Mouse (Mus musculus): ENCODE data around the gene Gm20388.
"Not testable (repeated sequence)": the region's sequence is repeated elsewhere in the genome, so short reads cannot be mapped to it uniquely, and the experiment has no call there.

Gene Gm20388

DNA sequence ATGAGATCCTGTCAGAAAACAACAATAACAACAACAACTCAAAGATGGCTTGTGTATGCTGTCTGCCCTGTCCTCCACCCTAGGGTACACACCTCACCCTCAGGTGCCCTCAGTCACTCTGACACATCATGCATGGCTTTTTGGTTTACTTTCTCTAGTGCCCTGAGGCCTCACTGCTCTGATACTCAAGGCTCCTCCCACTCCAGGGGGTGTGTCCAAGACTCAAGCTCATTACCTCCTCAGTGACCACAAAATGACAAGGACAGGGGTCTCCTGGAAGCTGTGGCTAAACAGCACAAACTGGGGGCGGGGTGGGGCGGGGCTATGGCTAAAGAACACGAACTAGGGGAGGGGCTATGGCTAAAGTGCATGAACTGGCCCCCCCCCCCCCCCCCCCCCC lies 2393.4 kb downstream of the Gm20388 start:
- intact Hi-C loops (cut with DNase I) = no loop called here

DNA sequence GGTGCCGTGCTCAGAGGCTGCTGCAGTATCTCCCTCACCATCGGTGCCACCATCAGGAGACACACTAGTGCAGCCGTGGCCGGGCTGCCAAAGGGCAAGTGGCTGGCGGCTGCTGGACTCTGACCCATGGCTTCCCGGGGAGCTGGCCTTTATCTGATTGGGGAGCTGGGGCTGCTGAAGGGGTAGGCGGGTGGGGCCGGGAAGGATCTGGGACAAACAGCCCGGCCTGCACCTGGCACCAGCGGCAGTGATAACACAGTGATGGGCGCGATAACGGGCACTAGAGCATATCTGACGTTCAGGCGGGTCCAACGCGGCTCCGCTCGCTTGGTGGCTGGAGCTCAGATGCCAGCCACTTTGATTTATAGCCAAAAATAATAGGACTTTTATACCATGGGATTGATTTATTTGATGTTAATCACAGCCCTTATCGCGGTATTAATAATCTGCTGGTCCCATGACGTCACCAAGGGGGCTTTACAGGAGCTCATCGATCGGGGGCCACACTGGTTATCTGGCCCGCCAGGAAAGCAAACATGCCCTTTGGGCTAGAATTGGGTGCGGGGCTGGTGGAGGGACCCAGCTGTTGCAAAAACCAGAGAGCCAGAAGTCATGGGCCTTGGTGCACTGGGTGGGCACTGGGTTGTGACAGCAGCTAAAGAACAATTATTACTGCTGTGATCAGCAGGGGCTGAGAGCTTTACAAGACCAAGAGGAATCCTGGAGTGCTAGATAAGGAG lies 2396.2 kb downstream of the Gm20388 start:
- intact Hi-C loops (cut with DNase I) = no loop called here

DNA sequence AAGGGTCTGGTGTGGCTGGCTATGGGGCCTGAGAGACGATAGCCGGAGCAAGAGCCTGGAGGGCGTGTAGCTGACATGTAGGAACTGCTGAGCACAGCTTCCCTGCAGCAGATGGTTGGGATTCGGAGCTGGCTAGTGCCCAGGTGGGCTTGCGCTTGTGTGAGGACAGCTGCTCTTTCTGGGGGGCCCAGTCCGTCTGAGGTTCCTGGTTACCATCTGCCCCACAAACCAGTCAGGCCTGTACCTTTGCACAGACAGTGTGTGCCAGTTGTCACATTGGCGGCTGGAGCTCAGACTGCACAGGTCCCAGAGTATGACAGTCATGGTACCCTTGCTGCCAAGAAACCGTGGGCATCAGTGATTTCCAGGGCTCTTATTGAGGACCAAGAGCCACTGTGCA lies 2397.2 kb downstream of the Gm20388 start:
- intact Hi-C loops (cut with DNase I) = no loop called here

DNA sequence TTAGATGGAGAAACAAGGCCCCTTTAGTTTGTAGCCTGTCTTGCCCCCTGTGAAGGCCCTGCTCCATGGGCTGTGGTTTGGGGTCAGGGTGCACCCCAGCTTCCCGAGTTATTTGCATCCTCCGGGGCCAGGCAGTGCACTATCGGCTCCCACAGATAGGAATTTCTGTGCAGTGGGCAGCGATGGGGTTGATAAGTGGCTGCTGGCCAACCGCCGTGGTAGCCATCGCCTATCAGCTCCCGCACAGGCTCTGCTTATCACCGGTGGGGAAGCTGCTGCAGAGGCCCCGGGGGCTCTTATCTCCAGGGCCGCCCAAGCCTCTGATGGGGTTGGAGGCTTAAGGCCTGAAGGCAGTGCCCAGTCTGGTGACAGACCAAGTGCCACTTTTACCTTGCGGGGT lies 2398.6 kb downstream of the Gm20388 start:
- intact Hi-C loops (cut with DNase I) = no loop called here

- intact Hi-C loops (cut with DNase I) = no loop called here
Measured at GRCm38 (mm10) chr8:122311115-122311514, 2400.5 kb downstream of the Gm20388 start.

GRCm38 (mm10) chr8:122312553-122312952 lies 2401.9 kb downstream of the Gm20388 start:
- intact Hi-C loops (cut with DNase I) = no loop called here

DNA sequence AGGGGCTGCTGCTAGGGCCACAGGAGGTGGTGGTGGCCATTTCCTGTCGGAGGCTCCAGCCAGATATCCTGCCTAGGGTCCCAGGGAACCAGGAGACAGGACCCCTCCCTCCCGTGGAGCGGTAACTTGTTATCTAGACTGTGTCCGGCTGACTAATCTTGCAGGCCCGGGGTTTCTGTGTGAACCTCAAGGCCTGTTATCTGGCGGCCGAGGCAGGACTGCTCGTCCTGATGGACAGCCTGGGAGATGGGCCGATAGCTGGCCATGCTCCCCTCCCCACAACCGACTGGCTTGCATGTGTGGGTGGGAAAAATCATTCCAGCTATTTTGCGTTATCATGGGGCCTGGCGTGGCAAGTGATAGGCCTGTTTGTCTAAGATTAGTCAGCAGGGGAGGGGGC lies 2402.7 kb downstream of the Gm20388 start:
- intact Hi-C loops (cut with DNase I) = no loop called here

DNA sequence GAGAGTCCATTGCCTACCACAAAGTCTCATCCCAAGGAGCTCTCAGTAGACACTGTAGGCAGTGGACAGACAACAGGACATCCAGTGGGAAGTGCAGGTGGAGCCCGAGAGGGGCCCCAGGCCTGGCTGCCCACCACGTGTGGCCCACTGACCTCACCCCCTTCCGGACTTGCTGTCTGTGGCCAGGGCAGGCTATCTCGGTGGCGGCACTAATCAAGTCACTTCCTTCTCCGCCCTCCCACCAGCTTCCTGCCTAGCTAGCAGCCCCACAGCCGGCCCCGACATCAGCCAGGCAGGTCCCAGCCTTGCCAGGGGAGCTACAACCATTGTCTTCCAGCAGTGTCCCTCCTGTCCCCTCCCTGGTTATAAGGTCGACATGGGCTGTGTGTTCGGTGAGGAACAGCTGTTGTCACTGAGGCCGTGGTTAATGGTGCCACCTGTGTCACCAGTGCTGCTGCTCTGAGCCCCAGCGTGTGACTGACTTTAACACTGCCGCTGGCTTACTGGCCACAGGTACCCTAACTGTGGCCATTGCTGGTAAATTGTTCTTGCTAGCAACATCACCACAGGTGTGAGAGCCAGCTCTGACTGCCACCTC lies 2404.4 kb downstream of the Gm20388 start:
- intact Hi-C loops (cut with DNase I) = no loop called here

DNA sequence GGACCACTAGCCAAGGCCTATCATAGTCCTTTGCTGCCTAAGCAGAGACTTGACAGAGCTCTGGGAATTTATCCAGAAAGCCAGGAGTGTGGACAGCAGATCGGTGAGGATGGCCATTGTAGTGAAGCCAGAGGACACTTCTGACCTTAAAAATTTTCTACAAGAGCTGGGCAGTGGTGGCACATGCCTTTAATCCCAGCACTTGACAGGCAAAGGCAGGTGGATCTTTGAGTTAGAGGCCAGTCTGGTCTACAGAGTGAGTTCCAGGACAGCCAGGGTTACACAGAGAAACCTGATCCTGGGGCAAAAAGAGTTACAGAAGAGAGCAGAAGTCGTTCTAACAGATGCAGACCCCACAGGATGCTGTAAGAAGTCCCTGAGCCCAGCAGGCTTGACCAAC lies 2405.8 kb downstream of the Gm20388 start:
- intact Hi-C loops (cut with DNase I) = no loop called here

DNA sequence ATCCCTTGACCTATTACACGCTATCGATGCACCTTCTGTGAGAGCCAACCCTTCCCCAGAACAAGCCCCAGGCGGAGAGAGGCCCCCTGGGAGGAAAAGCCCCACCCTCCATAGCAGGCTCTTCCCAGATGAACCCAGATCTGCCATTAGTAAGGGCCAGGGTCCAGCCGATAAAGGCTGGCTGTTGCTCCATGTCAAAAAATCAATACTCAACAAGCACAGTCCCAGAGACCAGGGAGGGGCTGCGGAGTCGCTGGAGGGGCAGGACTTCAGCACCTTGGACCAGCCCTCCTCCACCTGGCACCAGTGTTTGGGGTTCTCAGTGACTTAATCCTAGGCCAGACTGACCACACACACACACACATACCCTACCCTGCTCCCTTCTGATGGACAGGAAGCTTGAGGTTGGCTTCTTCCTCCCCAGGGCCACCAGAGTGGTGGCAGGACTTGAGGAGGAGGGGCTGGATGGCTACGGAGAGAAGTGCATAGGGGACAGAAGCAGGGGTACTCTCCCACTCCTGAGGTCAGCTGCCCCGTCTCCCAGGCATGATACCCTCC lies 2407.4 kb downstream of the Gm20388 start:
- intact Hi-C loops (cut with DNase I) = no loop called here

DNA sequence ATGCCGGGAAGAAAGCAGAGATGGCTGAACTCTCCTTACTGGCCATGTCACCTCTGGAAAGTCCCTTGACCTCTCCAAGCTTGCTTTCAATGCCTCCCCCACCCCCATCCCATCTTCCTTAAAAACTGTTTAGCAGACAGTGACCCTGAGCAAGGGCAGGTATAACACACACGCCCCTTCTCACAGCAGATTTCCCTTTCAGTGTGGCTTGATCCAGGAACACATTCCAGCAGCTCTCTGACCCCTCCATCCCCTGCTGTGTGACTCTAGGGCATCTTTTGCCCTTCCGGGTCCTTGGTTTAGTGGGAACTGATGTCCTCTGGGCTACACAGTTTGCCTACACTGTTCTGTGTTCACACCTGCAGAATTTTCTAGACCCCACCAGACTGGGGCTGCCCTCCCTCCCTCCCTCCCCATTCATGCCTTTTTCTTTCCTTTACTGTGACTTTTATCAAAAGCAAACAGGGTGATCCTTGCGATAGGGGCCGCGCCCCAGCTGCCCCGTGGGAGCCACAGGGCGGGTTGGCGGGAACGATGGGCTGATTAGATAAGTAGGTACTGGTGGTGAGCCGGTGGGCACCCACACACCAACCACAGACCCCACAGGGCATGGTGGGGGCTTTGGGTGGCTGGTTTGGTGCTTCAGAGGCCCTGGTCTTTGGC lies 2408.5 kb downstream of the Gm20388 start:
- intact Hi-C loops (cut with DNase I) = no loop called here

- intact Hi-C loops (cut with DNase I) = no loop called here
Measured at GRCm38 (mm10) chr8:122319708-122320075, 2409.1 kb downstream of the Gm20388 start.

DNA sequence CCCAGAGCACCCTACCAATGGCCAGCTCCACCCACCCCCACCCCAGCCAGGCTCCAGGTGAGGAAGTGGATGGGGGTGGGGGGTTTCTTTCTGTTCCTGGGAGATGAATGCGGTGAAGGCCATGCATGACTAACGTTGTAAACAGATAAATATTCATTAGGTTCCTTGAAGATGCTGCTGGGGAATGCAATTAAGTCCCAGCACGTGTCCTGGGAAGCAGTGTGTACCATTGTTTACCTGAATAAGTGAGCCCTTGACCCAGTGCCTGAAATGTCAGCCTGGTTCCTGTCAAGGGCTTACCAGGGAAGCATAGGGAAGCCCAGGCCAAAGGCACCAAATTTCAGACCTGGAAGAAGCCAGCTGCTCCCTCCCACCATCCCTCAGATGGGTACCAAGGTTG lies 2409.9 kb downstream of the Gm20388 start:
- intact Hi-C loops (cut with DNase I) = no loop called here

- intact Hi-C loops (cut with DNase I) = no loop called here
Measured at GRCm38 (mm10) chr8:122321455-122321921, 2410.8 kb downstream of the Gm20388 start.

- intact Hi-C loops (cut with DNase I) = no loop called here
Measured at GRCm38 (mm10) chr8:122322126-122322525, 2411.5 kb downstream of the Gm20388 start.

DNA sequence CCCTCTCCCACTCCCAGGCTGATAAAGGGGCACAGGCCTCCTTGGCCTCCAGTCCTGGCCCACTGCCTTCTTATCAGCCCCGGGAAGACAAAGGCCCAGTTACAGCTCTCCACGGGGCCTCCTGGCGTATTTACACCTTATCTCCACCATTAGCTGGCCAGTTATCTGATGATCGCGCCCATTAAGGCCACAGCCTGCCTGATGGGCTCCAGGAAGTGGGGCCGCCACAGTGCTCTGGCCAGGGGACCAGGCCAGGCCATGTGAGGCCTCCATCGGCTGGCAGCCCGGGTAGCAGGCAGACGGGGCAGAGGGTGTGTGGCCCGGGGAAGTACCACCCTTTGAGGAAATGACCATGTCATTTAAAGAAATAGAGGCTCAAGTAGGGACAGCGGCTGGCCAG lies 2412.2 kb downstream of the Gm20388 start:
- intact Hi-C loops (cut with DNase I) = no loop called here

DNA sequence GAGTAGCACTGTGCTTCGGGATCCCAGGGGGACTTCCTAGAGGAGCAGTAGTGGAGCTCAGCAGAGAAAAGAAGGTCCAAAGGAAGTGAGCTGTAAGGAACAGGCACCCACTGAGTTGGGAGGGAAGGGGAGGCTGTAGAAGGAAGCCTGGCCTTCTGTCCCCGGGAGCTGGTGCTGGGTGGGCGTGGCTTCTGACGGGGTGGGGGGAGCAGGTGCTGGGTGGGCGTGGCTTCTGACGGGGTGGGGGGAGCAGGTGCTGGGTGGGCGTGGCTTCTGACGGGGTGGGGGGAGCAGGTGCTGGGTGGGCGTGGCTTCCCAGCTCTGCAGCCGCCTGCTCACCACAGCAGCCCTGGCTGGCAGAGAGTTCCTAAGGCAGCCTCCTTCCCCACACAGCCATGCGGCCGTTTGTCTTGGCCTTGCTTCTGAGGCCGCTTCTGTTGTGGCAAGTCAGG lies 2413.3 kb downstream of the Gm20388 start:
- intact Hi-C loops (cut with DNase I) = not testable (repeated sequence)

- intact Hi-C loops (cut with DNase I) = no loop called here
Measured at GRCm38 (mm10) chr8:122325196-122325595, 2414.6 kb downstream of the Gm20388 start.

DNA sequence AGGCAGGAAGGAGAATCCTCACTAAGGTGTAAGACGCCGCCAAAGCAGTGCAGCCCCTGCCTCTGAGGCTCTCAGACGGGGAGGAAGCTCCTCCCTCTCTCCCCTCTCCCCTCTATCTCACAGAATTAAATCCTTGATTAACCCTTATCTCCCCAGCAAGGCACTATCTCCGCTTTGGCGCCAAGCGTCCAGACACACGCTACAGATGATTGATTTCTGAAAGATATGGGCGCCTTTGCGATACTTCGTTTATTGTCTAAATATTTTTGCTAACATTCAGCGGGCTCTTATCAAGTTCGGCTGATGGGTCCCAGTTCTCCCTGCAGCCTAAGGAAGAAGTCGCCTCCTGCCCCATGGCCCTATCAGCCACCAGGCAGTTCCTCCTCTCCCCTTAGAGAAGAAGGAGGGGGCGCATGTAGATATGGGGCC lies 2415.5 kb downstream of the Gm20388 start:
- intact Hi-C loops (cut with DNase I) = no loop called here

GRCm38 (mm10) chr8:122329072-122329471 lies 2418.4 kb downstream of the Gm20388 start:
- intact Hi-C loops (cut with DNase I) = no loop called here

- intact Hi-C loops (cut with DNase I) = loop anchor here (5.0 kb wide), 1 partner anchor 38 kb away; no protein-coding TSS in a partner anchor
Measured at GRCm38 (mm10) chr8:122329553-122330239, 2419.1 kb downstream of the Gm20388 start.

All from adrenal gland (tissue).